Mouse (Mus musculus) spleen, postnatal 10 days (tissue): ENCODE measurements around the gene Thoc6.

Experiments used
- DNase-seq, 2 experiments: peaks; one replicate each; pipeline ENCODE4 v3.0.0; 2021 to 2022; ENCODE audit warnings: low spot score in 2 of 2

The Thoc6 gene

GRCm38 (mm10) chr17:23677236-23677679 is 3.6 kb upstream of the Thoc6 start, which contains the start of gene Tnfrsf12a:
Gene Tnfrsf12a (minus strand): TSS chr17:23677468.
- peak; percentile 51 to 82 for DNase-seq

- DNase-seq: no peak
Measured at GRCm38 (mm10) chr17:23676473-23677031, 2.9 kb upstream of the Thoc6 start.

- peak; percentile 24 to 46 for DNase-seq
Measured at GRCm38 (mm10) chr17:23675564-23676281, 2.0 kb upstream of the Thoc6 start.

- no peak for DNase-seq
Measured at GRCm38 (mm10) chr17:23675127-23675526, 1.4 kb upstream of the Thoc6 start.

GRCm38 (mm10) chr17:23674271-23674952 is 730 bp upstream of the Thoc6 start:
- DNase-seq: no peak

- no peak for DNase-seq
Measured at GRCm38 (mm10) chr17:23672761-23673160, 921 bp downstream of the Thoc6 start.

DNA sequence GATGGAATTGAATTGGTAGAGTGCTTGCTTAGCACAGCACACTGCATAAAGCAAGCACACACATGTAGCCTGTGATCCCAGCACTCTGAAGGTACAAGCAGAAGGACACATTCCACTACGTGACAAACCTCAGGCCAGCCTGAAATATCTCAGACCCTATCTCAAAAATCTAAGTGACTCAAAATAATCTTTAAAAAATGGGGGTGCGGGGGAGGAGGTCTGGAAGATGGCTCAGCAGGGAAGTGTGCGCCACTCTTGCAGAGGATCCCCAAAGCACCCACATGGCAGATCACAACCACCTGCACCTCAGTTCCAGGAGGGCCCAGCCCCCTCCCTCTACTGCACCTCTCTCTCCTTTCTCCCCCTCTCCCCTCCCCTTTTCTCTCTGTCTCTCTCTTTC is 2.2 kb downstream of the Thoc6 start:
- DNase-seq: no peak

- no peak for DNase-seq
Measured at GRCm38 (mm10) chr17:23670516-23671074, 3.1 kb downstream of the Thoc6 start.

DNA sequence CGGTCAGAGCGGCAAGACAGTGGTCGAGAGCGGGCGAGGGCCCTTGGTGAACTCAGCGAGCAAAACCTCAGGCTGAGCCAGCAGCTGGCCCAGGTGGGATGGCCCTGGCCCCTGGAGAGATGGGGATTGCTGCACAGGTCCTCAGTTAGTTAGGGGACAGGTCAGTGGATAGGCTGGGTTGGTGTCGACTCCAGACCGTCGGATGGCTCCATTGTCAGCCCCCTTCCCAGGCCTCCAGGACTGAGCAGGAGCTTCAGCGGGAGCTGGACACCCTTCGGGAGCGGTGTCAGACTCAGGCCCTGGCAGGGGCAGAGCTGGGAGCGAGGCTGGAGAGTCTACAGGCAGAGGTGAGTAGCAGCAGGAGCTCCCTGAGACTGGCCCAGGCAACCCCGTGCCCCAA is 8.2 kb downstream of the Thoc6 start:
- DNase-seq: no peak

DNA sequence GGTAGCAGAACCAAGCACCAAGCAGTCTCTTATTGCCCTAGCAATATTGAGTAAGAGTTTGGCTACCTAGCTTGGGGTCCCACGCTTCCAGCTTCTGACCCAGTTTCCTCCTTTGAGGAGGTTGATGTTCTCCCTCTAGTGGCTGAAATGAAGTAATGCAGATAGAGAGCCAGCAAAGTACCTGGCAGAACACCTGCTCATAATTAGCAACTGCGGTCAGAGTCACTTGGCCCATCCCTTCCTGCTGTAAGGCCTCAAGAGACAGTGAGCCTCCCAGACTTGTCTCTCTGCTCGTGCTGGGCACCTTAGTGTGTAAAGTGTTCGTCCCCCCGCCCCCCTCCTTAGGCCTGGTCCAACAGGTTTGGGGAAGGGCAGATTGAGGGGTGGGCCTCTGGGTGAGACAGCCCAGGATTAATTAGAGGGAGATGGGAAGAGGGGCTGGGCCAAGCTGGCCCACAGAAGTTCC is 9.1 kb downstream of the Thoc6 start:
- no peak for DNase-seq

DNA sequence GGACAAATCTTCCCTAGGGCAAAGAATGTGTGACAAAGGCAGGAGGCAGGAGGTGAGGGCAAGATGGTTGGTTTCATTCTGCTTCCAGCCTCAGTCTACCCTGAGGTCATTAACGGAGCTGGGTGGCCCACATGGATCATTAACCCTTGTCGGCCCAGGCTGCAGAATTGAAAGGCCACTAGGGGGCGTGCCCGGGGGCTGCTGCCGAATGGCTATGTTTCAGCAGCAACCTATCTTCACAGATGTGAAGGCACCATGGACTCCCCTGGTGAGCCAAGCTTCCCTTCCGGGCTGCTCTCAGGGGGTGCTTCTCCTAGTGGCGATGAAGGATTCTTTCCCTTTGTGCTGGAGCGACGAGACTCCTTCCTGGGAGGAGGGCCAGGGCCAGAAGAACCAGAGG is 12.2 kb downstream of the Thoc6 start:
- peak in 1 of 2 experiments; percentile 61 for DNase-seq

DNA sequence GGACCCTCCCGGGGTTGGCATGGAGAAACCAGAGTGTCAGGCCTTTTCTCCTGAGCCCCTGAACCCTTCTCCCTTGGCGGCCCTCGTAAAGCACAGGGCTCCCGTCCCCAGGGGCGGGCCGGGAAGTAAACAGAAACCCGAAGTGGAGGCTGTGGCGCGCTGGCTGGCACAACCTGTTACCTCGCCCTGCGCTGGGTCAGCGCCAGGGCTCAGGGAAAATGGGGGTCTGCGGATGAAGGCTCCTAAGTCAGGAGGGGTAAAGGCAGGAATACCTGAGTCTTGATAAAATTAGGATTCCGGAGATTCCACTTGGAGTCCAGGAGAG is 12.8 kb downstream of the Thoc6 start:
- no peak for DNase-seq

GRCm38 (mm10) chr17:23660117-23660875 is 13.4 kb downstream of the Thoc6 start, which contains the start of gene Bicdl2:
Gene Bicdl2 (plus strand): TSS chr17:23660506.
- peak; percentile 32 to 67 for DNase-seq

- DNase-seq: no peak
Measured at GRCm38 (mm10) chr17:23658450-23658849, 15.2 kb downstream of the Thoc6 start.

- DNase-seq: no peak
Measured at GRCm38 (mm10) chr17:23654410-23654809, 19.3 kb downstream of the Thoc6 start.

DNA sequence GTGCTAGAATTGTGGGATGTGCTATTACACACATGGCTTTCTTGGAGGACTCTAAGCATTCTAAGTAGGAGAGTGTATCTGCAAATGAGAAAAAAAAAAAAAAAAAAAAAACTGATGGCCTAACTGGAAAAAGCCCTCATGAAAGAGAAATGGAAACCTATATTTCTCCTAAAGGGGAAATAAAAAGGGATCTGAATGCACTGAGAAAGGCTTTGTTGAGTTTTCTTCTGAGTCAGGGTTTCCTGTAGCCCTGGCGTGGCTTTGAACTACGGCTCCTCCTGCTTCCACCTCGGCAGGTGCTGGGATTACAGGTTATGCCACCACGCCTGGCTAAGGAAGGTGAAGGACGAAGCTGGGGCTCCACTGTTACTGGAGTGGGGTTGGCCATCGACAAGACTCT is 19.7 kb downstream of the Thoc6 start:
- no peak for DNase-seq

- no peak for DNase-seq
Measured at GRCm38 (mm10) chr17:23653324-23653723, 20.4 kb downstream of the Thoc6 start.

GRCm38 (mm10) chr17:23651363-23651762 is 22.3 kb downstream of the Thoc6 start:
- DNase-seq: no peak

DNA sequence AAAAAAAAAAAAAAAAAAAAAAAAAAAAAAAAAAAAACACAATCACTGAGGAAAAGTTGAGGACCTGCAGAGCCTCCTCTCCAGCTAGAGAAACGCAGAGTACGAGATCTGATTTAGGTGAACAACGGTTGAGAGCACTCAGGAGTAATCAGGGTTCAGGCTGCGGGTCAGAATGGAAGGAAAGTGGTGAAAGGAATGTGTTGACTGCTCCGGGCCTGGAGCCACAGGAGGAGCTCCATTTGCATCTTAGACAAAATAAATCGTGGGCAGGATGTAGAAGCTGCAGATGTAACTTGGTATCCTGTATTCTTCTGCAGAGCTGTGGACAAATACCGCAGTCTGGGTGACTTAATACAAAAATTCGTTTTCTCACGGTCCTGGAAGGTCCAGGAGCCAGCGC is 27.8 kb downstream of the Thoc6 start:
- DNase-seq: no peak

DNA sequence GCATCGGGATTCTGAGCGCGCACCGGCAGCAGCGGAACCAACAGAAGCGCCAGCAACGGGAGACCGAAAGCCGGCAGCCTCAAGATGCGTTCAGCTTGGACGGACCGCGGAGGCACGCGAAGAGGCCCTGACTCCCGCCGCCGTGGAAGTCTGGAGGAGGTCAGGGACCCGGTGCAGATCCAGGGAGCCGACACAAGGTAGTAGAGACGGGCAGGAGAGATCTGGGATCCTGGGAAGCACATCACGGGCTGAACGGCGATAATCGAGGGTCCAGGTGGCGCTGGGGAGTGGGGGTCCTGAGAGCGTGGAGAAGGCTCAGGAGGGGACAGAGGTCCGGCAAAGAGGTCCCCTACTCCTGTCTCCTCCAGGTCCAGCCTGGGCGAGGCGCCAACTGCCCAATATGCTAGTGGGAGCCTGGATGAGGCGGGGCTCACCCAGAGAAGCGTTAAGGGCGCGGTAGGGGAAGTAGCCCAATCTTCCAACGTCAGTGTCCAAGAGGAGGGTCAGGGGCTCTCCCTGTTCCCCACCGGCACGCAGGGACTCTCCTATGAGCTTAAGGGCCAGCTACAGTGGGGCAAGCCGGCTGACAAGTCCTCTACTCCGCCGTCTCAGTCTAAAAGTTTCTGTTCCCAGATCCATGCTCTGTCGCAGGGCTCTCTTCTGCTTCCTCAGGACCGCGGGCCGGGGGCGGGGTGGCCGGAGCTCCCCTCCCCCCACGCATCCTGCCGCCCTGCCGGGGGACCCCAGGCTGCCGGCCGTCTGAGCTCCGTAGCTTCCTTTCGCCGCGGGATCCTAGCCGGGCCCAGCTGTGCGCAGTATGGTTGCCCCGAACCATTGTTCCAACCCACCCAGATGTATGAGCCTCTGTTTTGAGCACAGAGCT is 28.8 kb downstream of the Thoc6 start, which contains the start of gene Mmp25:
TSS of gene Mmp25 (minus strand) at position 665 of the 883 bp plus-strand sequence.
- DNase-seq: no peak

DNA sequence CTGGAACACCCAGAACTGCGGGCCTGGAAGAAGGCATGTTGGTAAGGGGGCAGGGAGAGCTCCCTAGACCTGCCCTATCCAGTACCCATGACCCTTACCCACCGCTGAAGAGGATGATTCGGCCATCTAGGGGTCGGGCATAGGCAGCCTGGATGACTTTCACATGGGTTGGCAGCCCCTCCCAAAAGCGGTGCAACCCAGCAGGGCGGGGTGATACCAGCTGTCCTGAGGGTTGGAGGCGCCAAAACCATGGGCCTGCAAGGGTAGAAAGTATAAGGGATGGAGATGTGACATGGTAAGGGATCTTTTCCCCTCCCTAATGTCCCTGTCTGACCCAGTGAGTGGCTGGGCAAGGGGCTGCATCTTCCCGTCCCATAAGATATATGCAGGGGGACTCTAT is 42.4 kb downstream of the Thoc6 start:
- no peak for DNase-seq
